Mouse (Mus musculus): ENCODE data around the gene Wdr18. TPM values are rescaled to one million over a fixed set of nuclear protein-coding genes. Genes with fewer than 3 reads are reported as not detected.

The Wdr18 gene
- polyA plus RNA-seq, 1 experiment from 2014 or later, result 123 TPM

DNA sequence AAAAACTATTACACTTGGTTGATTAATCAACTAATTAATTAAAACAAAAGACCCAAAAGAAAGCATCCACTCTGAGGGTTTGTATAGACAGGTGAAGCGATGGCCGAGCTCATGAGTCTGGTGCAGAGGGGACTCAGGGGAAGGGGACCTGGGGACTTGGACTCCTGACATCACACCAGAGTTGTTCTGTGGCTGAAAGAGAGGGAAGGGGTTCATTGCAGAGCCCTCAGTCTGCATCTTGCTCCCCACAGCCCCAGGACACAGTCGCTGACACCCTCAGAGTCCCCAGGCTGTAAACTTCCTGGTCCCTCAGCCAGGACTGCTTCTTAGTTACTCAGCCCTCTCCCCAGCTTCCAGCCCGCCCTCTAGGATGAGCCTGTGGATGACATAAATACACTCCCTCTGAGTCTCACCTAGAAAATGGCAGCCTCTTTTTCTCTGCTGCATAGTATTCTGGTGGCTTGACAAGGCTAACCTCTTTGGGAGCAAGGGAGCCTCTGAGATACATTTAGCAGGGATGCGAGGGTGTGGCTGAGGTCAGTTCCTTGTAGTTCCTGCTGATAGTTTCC is 42.3 kb upstream of the Wdr18 start:
- peaks cover 53% of the 10 kb centered on the region for H3K27me3 ChIP-seq (ENCODE audit: control insufficient read depth, insufficient read depth, low read length)
- ATAC-seq (replicated peaks; ENCODE audit: insufficient number of reproducible peaks, low FRiP score, low TSS enrichment, low read depth) (no peak), DNase-seq (ENCODE audit: low spot score) (no peak)
- H3K4me1 ChIP-seq (ENCODE audit: control insufficient read depth, insufficient read depth, low read length), result peaks cover 8% of the 10 kb centered on the region; the same call in 1 of the 2 replicates
- no peak overlapping the region for H3K27ac ChIP-seq (replicated peaks; ENCODE audit: low read depth, low read length)
- no peak overlapping the region for H3K9ac ChIP-seq (replicated peaks; ENCODE audit: low read length)
- 67% methylated on average over 5 of the region's 5 CpGs for WGBS
- H3K36me3 ChIP-seq (replicated peaks; ENCODE audit: control insufficient read depth, insufficient read depth, low read depth, low read length), result no peaks in the 10 kb centered on the region
- peak overlapping the region; percentile 83; the same call in 1 of the 2 replicates for H3K4me3 ChIP-seq (ENCODE audit: low read depth, low read length)
- H3K4me2 ChIP-seq (ENCODE audit: low read depth, low read length), result no peak overlapping the region
- no peaks in the 10 kb centered on the region for H3K9me3 ChIP-seq (replicated peaks; ENCODE audit: control insufficient read depth, low read length)

DNA sequence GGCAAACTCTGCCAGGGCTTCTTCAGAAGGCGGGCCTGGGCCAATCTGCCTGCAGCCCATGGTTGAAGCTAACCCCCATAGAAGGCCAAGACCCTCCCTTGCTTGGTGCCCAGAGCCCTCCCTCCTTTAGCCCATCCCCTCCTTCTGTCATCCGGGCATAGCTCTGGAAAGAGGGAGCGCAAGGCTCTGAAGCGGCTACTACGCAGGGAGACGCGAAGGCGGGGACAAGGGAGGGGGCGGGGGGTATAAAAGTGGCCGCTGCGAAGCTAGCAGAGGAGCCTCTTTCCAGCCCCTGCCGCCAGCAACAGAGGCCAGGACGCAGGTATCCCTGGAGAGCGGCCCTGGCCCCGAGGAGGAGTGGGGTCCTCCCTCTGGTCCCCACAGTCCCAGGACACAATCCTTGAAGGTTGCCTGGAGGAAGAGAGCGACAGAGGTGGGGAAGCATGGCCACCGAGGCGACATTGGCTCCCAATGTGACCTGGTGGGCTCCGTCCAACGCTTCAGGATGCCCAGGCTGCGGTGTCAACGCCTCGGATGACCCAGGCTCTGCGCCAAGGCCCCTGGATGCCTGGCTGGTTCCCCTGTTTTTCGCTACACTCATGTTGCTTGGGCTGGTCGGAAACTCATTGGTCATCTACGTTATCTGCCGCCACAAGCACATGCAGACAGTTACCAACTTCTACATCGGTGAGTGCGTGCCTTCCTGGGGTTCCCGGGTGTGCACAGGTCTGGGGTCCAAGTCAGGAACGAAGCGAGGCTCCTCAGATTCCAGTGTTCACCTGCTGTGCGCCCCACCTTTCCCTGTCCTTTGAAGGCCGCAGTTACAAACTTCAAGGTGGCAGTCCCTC is 41.5 kb upstream of the Wdr18 start:
- WGBS, result 7% methylated on average over 35 of the region's 35 CpGs
- Histone ChIP-seq H3K36me3 (replicated peaks; ENCODE audit: control insufficient read depth, insufficient read depth, low read depth, low read length) (no peaks in the 10 kb centered on the region), H3K4me1 (ENCODE audit: control insufficient read depth, insufficient read depth, low read length) (peaks cover 8% of the 10 kb centered on the region; the same call in 1 of the 2 replicates), H3K27ac (replicated peaks; ENCODE audit: low read depth, low read length) (no peak overlapping the region), H3K4me3 (ENCODE audit: low read depth, low read length) (peak overlapping the region; percentile 4; the same call in 1 of the 2 replicates), H3K4me2 (ENCODE audit: low read depth, low read length) (no peak overlapping the region), H3K27me3 (ENCODE audit: control insufficient read depth, insufficient read depth, low read length) (peaks cover 61% of the 10 kb centered on the region), H3K9me3 (replicated peaks; ENCODE audit: control insufficient read depth, low read length) (no peaks in the 10 kb centered on the region), H3K9ac (replicated peaks; ENCODE audit: low read length) (no peak overlapping the region; the same call in 1 of the 2 replicates)
- ATAC-seq (replicated peaks; ENCODE audit: insufficient number of reproducible peaks, low FRiP score, low TSS enrichment, low read depth) (no peak), DNase-seq (ENCODE audit: low spot score) (no peak)

DNA sequence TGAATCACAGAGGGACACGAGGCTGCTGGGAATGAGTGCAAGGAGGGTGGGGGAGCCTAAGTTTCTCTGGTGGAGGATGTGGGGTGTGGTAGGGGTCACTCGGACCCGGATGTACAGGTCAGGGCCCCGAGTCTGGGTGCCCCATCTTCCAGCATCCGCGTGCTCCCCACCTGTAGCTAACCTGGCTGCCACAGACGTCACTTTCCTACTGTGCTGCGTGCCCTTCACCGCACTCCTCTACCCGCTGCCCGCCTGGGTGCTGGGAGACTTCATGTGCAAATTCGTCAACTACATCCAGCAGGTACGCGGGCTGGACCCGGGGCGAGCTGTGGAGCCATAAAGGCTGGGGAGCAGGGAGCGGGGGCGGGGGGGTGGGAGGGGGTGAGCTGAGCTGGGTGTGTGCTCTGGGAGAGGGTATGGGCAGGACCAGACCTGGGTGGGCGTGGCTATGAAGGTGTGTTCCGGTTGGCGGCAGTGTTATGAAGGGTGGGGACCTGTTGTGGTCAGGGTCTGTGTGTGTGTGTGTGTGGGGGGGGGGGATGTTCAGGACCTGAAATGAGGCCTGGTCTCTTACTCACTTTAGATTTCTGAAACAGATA is 40.6 kb upstream of the Wdr18 start:
- no peak for ATAC-seq (replicated peaks; ENCODE audit: insufficient number of reproducible peaks, low FRiP score, low TSS enrichment, low read depth)
- Histone ChIP-seq H3K9ac (replicated peaks; ENCODE audit: low read length) (no peak overlapping the region), H3K36me3 (replicated peaks; ENCODE audit: control insufficient read depth, insufficient read depth, low read depth, low read length) (no peaks in the 10 kb centered on the region), H3K4me3 (ENCODE audit: low read depth, low read length) (peak overlapping the region; percentile 10; the same call in 1 of the 2 replicates), H3K4me2 (ENCODE audit: low read depth, low read length) (peak overlapping the region; percentile 23; the same call in 1 of the 2 replicates), H3K27ac (replicated peaks; ENCODE audit: low read depth, low read length) (no peak overlapping the region), H3K9me3 (replicated peaks; ENCODE audit: control insufficient read depth, low read length) (no peaks in the 10 kb centered on the region), H3K27me3 (ENCODE audit: control insufficient read depth, insufficient read depth, low read length) (peaks cover 61% of the 10 kb centered on the region), H3K4me1 (ENCODE audit: control insufficient read depth, insufficient read depth, low read length) (peaks cover 8% of the 10 kb centered on the region; the same call in 1 of the 2 replicates)
- WGBS, result 6% methylated on average over 20 of the region's 21 CpGs
- DNase-seq (ENCODE audit: low spot score), result no peak

DNA sequence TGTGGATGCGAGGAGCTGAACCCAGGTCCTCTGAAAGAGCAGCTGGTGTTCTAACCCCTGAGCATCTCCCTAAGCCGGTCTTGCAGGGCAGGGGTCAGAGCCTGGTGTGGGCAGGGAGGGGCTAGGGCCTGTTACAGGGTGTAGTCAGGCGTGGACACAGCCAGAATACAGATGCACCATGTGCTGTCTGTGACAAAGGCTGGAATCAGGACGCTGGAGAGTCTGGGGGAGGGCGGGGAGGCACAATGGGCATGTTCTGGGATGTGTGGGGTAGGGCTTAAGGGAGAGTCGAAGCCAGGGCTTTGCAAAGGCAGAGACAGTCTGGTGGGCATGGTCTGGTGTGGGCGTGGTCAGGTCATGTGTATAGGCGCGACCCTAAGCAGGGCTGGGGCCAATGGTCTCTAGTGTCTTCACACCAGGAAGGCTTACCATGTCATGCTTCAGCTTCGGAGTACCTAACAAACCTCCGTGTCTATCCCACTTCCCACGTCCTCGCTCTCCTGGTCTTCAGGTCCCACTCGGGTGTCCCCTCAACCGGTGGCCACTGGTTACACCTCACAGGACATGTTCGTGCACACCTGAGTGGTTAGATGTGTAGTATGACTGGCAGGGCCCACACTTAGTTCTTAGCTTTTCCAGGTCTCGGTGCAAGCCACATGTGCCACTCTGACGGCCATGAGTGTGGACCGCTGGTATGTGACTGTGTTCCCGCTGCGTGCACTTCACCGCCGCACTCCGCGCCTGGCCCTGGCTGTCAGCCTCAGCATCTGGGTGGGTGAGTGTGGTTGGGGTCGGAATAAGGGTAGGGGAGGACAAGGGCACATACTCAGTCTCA is 39.7 kb upstream of the Wdr18 start:
- peak overlapping the region; percentile 29 for H3K4me2 ChIP-seq (ENCODE audit: low read depth, low read length)

DNA sequence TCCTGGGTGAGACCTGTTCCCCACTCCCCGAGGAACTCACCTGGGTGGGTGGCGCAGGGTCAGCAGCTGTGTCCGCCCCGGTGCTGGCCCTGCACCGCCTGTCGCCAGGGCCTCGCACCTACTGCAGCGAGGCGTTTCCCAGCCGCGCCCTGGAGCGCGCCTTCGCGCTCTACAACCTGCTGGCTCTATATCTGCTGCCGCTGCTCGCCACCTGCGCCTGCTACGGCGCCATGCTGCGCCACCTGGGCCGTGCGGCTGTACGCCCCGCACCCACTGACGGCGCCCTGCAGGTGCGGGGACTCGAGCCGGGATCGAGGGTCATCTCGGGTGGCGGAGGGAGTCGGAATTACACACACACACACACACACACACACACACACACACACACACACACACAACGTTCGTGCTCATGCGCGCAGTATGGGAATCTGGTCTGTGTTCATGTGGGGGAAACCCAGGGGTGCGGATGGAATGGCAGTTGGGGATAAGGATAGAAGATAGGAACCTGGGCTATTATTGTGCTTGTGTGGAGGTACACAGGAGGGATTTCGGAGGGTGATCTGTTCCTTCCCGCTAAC is 38.9 kb upstream of the Wdr18 start, which contains the start of gene R3hdm4:
R3hdm4 (minus strand) TSS at position 251 of the 578 bp plus-strand sequence.
- no peak within 1 kb of the TSS for H3K27ac ChIP-seq (replicated peaks; ENCODE audit: low read depth, low read length)
- H3K27me3 ChIP-seq (ENCODE audit: control insufficient read depth, insufficient read depth, low read length), result peaks cover 61% of the 10 kb centered on the region
- H3K4me1 ChIP-seq (ENCODE audit: control insufficient read depth, insufficient read depth, low read length), result peaks cover 7% of the 10 kb centered on the region; the same call in 1 of the 2 replicates
- ATAC-seq (replicated peaks; ENCODE audit: insufficient number of reproducible peaks, low FRiP score, low TSS enrichment, low read depth) (no peak), DNase-seq (ENCODE audit: low spot score) (no peak)
- 3% methylated on average over 40 of the region's 41 CpGs for WGBS
- no peaks in the 10 kb centered on the region for H3K9me3 ChIP-seq (replicated peaks; ENCODE audit: control insufficient read depth, low read length)
- H3K4me2 ChIP-seq (ENCODE audit: low read depth, low read length), result peak within 1 kb of the TSS; percentile 42
- H3K36me3 ChIP-seq (replicated peaks; ENCODE audit: control insufficient read depth, insufficient read depth, low read depth, low read length), result no peaks in the 10 kb centered on the region
- peak within 1 kb of the TSS; percentile 22 for H3K9ac ChIP-seq (replicated peaks; ENCODE audit: low read length)
- H3K4me3 ChIP-seq (ENCODE audit: low read depth, low read length), result peak within 1 kb of the TSS; percentile 19; the same call in 1 of the 2 replicates

More for the DNA sequence above, 39.7 kb upstream of the Wdr18 start:
- Histone ChIP-seq H3K27ac (replicated peaks; ENCODE audit: low read depth, low read length) (no peak overlapping the region), H3K9ac (replicated peaks; ENCODE audit: low read length) (no peak overlapping the region), H3K27me3 (ENCODE audit: control insufficient read depth, insufficient read depth, low read length) (peaks cover 61% of the 10 kb centered on the region), H3K4me3 (ENCODE audit: low read depth, low read length) (no peak overlapping the region), H3K9me3 (replicated peaks; ENCODE audit: control insufficient read depth, low read length) (no peaks in the 10 kb centered on the region), H3K4me1 (ENCODE audit: control insufficient read depth, insufficient read depth, low read length) (peaks cover 8% of the 10 kb centered on the region; the same call in 1 of the 2 replicates), H3K36me3 (replicated peaks; ENCODE audit: control insufficient read depth, insufficient read depth, low read depth, low read length) (no peaks in the 10 kb centered on the region)
- DNase-seq (ENCODE audit: low spot score) (no peak), ATAC-seq (replicated peaks; ENCODE audit: insufficient number of reproducible peaks, low FRiP score, low TSS enrichment, low read depth) (no peak)
- WGBS, result 18% methylated on average over 26 of the region's 26 CpGs

DNA sequence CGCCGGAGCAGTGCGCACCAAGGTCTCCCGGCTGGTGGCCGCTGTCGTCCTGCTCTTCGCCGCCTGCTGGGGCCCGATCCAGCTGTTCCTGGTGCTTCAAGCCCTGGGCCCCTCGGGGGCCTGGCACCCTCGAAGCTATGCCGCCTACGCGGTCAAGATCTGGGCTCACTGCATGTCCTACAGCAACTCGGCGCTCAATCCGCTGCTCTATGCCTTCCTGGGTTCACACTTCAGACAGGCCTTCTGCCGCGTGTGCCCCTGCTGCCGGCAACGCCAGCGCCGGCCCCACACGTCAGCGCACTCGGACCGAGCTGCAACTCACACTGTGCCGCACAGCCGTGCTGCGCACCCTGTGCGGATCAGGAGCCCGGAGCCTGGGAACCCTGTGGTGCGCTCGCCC is 38.4 kb upstream of the Wdr18 start:
- Histone ChIP-seq H3K27ac (replicated peaks; ENCODE audit: low read depth, low read length) (no peak overlapping the region), H3K36me3 (replicated peaks; ENCODE audit: control insufficient read depth, insufficient read depth, low read depth, low read length) (no peaks in the 10 kb centered on the region), H3K9ac (replicated peaks; ENCODE audit: low read length) (peak overlapping the region; percentile 10), H3K4me3 (ENCODE audit: low read depth, low read length) (peak overlapping the region; percentile 19; the same call in 1 of the 2 replicates), H3K4me2 (ENCODE audit: low read depth, low read length) (peak overlapping the region; percentile 42), H3K9me3 (replicated peaks; ENCODE audit: control insufficient read depth, low read length) (no peaks in the 10 kb centered on the region), H3K27me3 (ENCODE audit: control insufficient read depth, insufficient read depth, low read length) (peaks cover 61% of the 10 kb centered on the region), H3K4me1 (ENCODE audit: control insufficient read depth, insufficient read depth, low read length) (peaks cover 7% of the 10 kb centered on the region; the same call in 1 of the 2 replicates)
- DNase-seq (ENCODE audit: low spot score) (no peak), ATAC-seq (replicated peaks; ENCODE audit: insufficient number of reproducible peaks, low FRiP score, low TSS enrichment, low read depth) (no peak)
- under 1% methylated on average over 34 of the region's 34 CpGs for WGBS
